Mouse (Mus musculus): ENCODE measurements around the gene Serpini2. TPM values are rescaled to one million over a fixed set of nuclear protein-coding genes. Genes with fewer than 3 reads are reported as not detected.
"Not testable (repeated sequence)": the region's sequence is repeated elsewhere in the genome, so short reads cannot be mapped to it uniquely, and the experiment has no call there.

Serpini2 gene
- not detected for total RNA-seq (2022)

DNA sequence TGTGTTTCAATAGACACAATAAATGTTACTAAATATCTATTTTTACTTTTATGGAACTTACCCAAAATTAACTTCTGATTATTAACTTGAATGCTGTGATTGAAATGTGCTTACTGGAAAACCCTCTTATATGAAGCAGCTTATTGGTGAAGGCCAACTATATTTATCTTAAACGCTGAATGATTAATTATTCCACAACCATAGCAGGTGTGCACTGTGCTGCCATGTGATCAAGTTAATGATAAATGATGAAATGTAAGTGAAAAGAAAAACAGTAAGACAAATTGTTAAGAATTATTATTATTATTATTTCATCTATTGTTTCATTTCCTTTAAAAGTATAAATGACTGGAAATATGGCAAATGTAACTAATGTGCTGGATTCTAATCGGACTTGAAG lies at the start of gene Serpini2:
TSS of gene Serpini2 (minus strand) at position 101 of the 400 bp plus-strand sequence.
- DNase-seq (ENCODE audit: low spot score): no peak

DNA sequence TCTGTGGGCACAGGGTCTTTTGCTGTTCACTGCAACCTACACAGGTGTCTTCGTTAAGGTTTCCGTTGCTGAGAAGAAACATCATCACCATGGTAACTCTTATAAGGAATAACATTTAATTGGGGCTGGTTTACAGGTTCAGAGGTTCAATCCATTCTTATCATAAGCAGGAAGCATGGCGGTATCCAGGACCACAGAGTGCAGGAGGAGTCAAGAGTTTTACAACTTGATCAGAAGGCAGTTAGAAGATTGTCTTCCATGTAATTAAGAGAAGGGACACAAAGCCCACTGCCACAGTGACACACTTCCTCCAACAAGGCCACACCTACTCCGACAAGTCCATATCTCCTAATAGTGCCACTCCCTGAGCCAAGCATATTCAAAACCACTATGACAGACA lies 39.0 kb upstream of the Serpini2 start:
- DNase-seq (ENCODE audit: low spot score): no peak

DNA sequence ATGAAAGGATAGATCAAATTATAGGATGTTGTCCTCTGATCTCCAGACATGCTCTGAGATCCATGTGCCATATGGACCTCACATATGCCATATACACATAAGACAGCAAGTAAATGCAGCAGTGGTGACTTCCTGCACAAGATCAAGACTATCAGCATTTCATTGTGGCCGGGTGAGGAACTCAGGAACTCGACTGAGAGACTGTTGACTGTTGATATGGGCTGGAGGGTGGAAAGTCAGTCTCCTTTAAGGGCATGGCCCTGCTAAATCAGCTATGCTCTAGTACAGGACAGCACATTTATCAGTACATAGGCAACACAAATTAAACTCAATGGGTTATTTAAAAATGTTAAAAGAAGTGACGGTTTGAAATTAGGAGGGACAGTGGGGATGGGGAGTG lies 38.4 kb upstream of the Serpini2 start:
- DNase-seq (ENCODE audit: low spot score): no peak

DNA sequence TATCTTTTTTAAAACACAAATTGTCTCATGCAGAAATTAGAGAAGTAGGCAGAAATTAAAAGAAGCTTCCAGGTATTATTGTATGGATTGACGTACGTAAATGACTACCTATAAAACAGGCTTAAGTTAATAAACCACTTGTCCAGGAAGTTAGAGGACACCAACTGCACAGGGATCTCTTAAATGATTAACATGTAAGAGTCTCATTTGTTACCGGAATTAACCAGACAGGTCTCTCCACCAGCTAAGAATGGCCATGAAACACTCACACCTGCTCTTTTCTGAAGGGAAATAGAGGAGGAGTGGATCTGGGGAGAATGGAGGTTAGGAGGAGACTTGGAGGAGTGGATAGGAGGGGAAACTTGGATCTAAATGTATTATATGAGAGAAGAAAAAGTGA lies 35.7 kb upstream of the Serpini2 start:
- DNase-seq (ENCODE audit: low spot score): no peak

DNA sequence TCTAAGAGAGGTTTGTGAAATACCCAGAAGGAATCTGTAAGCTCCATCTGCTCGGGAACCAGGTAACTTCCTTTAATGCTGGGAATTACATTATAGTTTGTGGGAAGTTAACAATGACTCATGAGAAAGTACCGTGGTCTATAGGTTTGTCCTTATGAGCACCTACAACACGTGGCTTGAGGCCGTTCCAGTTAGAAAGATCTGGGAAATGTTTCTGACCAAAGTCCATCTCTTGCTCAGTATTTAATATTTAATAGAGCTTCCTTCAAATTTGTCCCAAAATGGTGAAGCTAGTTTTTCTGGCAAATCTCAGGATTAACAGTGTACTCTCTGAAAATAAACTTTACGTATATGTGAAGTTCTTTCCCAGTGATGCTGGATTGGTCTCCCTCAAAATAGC lies 34.7 kb upstream of the Serpini2 start:
- no peak for DNase-seq (ENCODE audit: low spot score)

DNA sequence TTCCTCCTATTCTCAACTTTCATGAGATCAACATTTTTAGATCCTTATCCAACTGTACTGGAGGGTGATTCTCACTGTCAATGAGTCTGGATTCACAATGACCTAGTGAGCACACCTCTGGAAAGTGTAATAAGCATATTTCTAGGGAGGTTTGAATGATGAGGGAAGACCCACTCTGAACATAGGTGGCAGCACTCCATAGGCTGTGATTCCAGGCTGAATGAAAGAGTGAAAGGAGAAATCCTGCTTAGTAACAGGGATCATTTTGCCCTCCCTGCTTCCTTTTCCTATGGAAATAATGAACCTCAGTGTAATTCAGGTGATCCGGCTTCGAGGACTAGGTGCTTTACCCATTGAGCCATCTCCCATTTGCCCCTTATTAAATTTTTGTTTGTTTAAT lies 31.2 kb upstream of the Serpini2 start:
- no peak for DNase-seq (ENCODE audit: low spot score)

DNA sequence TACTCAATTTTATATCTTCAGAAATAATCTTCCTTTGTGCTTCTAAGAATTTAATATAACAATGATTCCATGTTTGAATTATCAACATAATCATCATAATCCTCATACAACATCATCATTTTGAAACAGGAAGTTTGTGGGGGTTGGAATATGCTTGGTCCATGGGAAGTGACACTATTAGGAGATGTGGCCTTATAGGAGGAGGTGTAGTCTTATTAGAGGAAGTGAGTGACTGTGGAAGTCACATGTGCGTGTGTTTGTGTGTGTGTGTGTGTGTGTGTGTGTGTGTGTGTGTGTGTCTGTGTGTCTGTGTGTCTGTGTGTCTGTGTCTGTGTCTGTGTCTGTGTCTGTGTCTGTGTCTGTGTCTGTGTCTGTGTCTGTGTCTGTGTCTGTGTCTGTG lies 29.6 kb upstream of the Serpini2 start:
- DNase-seq (ENCODE audit: low spot score): not testable (repeated sequence)

DNA sequence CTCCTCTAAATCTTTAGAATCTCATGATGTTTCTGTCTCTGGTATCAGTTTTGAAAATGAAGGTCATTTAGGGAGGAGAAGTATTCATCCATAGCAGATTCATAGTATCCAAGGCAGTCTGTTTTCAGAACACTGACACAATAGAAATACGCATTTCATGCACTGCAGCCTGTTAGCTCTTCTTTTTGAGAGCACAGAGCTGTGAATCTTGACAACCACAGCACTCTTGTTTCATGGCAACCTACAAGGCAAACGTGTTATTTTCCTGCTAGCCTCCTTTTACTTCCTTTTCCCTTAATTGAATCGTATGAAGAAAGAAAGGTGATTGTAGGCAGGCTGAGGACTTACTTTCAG lies 27.9 kb upstream of the Serpini2 start:
- DNase-seq (ENCODE audit: low spot score): no peak

DNA sequence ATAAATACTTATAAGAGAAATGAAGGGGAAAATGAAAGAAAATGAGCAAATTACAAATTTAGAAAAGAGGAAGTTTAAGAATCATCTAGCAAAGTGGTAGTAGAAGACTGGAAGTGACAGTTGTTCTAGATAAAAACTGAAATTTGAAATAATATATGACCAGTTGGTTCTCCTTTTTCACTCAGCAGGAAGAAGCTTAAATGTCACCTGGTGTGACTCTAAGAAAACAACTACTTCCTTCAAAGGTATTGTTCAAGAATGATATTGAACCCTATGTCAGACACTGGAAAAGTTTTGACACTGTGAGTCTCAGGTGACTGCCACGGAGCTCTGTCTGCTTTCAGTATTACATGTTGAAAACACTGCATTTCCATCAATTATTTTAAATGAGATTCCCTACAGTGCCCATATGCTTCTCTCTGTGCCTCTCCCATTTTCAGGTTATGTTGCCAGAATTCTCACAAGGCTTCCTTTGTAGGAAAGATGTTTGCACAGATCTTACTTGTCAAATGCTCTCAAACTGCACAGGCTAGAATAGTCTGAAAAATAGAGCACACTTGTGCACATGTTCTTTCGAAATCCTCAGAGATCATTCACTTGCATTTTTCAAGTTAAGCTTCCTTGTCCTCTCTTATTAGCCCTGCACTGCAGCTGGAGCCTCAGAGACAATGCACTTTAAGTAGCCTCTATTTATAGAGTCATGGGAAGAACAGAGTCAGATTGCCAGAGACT lies 27.3 kb upstream of the Serpini2 start:
- DNase-seq (ENCODE audit: low spot score): no peak

DNA sequence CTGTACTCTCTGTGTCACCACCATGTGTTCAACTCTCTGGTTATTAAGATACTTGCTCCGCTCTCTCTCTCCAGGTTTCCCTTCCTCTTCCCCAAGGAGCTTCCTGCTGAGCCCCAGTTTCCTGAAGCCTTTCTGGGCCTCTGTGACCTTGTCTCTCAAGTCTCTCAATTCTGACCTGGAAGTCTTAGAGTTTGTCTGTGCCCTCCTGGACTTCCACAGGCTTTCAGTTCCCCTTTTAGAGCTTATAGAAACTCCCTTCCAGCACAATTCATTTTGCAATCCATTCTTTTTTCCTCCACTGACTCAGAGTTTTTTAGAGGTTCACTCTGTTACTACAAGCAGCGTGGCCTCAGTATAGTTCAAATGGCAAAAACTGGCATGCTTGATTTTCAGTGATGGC lies 23.4 kb upstream of the Serpini2 start:
- DNase-seq (ENCODE audit: low spot score): no peak

DNA sequence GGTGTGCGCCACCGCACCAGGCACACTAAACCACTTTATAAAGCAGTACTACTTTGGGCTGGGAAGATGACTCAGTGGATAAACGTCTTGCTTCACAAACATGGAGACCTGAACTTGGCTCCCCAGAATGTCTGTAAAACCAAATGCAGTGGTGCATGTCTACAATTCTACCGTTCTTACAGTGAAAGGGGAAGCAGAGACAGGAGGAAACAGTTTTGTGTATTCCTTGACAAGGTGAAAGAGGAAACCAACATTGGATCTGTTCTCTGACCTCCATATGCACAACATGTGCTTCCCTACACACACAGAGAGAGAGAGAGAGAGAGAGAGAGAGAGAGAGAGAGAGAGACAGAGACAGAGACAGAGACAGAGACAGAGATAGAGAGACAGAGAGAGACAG lies 7.6 kb upstream of the Serpini2 start:
- no peak for DNase-seq (ENCODE audit: low spot score)

DNA sequence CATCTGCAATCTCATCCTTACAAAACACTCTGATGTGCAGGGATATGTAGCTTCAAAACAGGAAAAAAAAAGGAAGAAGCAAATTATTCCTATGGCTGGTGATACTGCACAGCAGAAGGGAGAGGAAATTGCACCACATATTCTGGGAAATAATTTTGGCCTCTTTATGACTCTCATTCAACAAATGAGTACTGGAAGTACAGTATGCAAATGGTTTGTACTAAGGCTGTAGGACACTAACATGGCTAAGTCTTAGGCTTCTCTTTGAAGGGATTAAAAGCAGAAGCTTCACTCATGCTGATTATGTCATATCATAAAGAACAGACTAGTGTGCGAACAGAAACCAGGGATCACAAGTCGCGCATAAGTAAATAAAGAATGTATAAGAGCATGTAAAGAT lies 6.6 kb upstream of the Serpini2 start:
- DNase-seq (ENCODE audit: low spot score): no peak

DNA sequence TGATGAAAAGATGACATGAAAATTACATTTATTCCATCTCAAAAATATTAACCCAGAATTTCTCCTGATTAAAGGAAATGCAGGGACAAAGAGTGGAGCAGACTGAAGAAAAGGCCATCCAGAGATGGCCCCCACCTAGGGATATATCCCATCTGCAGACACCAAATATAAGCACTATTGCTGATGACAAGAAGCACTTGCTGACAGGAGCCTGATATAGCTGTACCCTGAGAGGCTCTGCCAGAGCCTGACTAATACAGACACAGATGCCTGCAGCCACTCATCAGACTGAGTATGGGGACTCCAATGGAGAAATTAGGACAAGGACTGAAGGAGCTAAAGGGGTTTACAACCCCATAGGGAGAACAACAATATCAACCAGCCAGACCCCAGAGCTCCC lies 5.2 kb upstream of the Serpini2 start:
- no peak for DNase-seq (ENCODE audit: low spot score)

DNA sequence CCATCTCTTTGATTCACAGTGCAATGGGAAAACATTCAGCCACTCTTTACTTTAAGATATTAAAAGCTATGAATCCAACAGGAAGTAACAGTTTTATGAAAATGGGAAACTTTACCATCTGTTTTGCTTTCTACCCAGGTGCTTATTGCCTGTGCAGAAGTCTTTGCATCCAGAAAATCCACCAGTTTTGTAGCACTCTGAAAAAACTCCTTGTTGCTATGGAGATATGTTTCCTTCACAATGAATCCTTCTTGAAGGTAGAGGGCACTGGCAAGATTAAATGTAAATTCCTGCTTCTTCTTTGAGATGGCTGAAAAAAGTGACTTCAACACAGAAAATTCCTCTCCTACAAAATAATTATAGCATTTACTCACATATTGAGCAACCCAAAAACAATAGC lies 10.5 kb downstream of the Serpini2 start:
- DNase-seq (ENCODE audit: low spot score): no peak

DNA sequence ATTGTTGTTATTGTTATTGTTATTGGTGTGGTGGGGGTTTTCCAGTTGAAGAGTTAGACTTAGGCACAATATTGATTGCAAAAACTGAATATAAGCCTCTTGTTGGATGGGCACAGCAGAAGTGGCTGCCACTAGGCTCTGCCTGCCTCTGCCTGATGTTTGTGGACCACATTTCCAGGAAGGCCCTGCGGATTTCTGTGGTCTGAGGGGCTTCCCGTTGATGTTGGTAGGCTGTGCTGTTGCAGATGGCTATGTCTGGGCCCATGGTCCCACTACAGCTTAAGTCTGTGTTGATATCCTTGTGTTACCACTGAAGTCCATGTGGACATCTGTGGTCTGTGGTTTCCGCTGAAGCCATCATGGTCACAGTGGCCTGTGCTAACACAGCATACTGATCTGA lies 50.2 kb downstream of the Serpini2 start:
- DNase-seq (ENCODE audit: low spot score): no peak

DNA sequence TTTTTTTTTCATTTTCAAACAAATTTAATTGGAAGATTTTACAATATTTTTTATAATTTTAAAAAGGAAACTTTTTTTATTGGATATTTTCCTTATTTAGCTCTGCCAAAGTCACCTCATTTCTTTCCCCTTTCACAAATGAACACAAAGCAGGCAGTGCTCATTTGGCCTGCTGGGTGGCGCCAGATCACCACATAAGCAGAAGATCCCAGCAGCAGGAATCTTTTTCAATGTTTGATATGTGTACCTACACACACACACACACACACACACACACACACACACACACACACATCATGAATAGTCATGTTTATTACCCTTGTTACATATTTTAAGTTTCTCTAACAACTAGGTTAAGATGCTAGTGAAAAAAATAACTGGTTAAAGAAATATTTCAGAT lies 50.7 kb downstream of the Serpini2 start:
- peak; percentile 20 for DNase-seq (ENCODE audit: low spot score)

DNA sequence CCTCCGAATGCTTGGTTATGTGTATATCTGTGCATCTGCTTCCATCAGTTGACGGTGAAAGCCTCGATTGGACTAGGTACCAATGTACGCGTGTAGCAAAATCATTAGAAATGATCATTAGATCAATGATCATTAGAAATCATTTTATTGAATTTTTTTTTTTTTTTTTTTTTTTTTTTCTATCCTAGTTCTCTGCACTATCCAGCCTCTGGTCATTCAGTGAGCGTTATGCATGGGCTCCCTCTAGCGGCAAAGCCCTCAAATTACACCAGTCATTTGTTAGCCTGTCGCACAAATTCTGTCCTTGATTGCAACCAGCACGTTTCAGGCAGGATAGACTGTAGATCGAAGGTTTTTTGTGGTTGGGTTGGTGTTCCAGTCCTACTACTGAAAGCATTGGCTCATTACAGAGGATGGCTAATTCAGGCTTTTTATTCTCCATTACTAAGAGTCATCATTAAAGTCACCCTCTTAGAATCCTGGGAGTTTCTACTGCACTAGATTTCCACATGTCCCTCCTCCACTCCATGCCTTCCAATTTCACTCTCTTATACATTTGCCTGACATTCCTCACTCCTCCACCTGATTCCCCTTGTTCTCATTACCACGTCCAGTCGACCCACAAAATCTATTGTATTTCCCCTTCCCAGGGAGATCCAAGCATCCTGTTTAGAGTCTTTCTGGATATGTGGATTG lies 66.9 kb downstream of the Serpini2 start:
- peak; percentile 5 for DNase-seq (ENCODE audit: low spot score)

Other genes with a start within 250 kb of the Serpini2 start
- not detected for gene Zbbx, start 105.0 kb downstream of the Serpini2 start, total RNA-seq (2022)
- gene Wdr49, start 212.1 kb upstream of the Serpini2 start, total RNA-seq (2022): under 1 TPM in 1 of 4 experiments, not detected in 3; 0.23 TPM